Mouse (Mus musculus): ENCODE results near the gene Anapc5.

GRCm38 (mm10) chr5:122779277-122779834 lies 41.8 kb downstream of the Anapc5 start, which contains the start of gene Camkk2:
- TF ChIP-seq TAL1 (conservative IDR thresholded peaks at IDR 0.05; ENCODE audit: low read depth, low read length) (no peak), CTCF (IDR thresholded peaks at IDR 0.05; ENCODE audit: low read depth, low read length) (no peak), GATA1 (IDR thresholded peaks at IDR 0.05; ENCODE audit: borderline replicate concordance, low read length) (no peak), GATA2 (IDR thresholded peaks at IDR 0.05; ENCODE audit: borderline replicate concordance, low read depth, low read length) (no peak)
